Mouse (Mus musculus) olfactory bulb, adult 2 months (tissue): ENCODE data around the gene Ptgfrn. TPM values are rescaled to one million over a fixed set of nuclear protein-coding genes. Genes with fewer than 3 reads are reported as not detected.

Experiments used
- H3K27ac ChIP-seq: fragments of 200-500 bp; 2 replicates; pipeline ENCODE4 v1.5.1; 2012; ENCODE audit warnings: low read depth, low read length; ENCODE audit not compliant: insufficient read depth
- H3K4me1 ChIP-seq: fragments of 200-500 bp; 2 replicates; pipeline ENCODE4 v1.6.1; 2012; ENCODE audit warnings: low read length; ENCODE audit not compliant: control insufficient read depth, insufficient read depth
- H3K4me3 ChIP-seq: fragments of 200-500 bp; 2 replicates; pipeline ENCODE4 v1.5.1; 2012; ENCODE audit warnings: mild to moderate bottlenecking, low read depth, low read length, moderate library complexity; ENCODE audit not compliant: insufficient read depth
- CTCF ChIP-seq: fragments of 200-500 bp; IDR thresholded peaks from 2 replicates; pipeline ENCODE4 v1.5.1; 2012; ENCODE audit warnings: low read depth, mild to moderate bottlenecking, low read length, moderate library complexity; ENCODE audit not compliant: insufficient read depth
- POLR2A ChIP-seq: fragments of 200-500 bp; IDR thresholded peaks from 2 replicates; pipeline ENCODE4 v1.6.1; 2012; ENCODE audit warnings: mild to moderate bottlenecking, low read depth, low read length, moderate library complexity; ENCODE audit not compliant: insufficient read depth
- WGBS: fragments of 180-500 bp; shearing (Covaris S2); methylation state at CpG from one replicate; pipeline ENCODE4 v1.1.7; 2018; 5-methylcytosine and 5-hydroxymethylcytosine counted together
- polyA plus RNA-seq: library from polyadenylated mRNA; stranded (reverse); fragments of >200 nt; gene quantifications from 2 replicates; pipeline ENCODE4 v1.2.4, GENCODE M21; 2012; ENCODE audit warnings: low replicate concordance; ENCODE audit not compliant: missing spikeins, insufficient read depth, insufficient read length

Gene Ptgfrn
- polyA plus RNA-seq, 1 experiment = not detected

GRCm38 (mm10) chr3:101108848-101109247, 1.2 kb downstream of the Ptgfrn start:
- H3K27ac ChIP-seq = no peak overlapping the region
- peaks cover 19% of the 10 kb centered on the region for H3K4me1 ChIP-seq
- WGBS = 75% methylated on average over 5 of the region's 5 CpGs
- no peak overlapping the region for H3K4me3 ChIP-seq
- TF ChIP-seq POLR2A (no peak), CTCF (no peak)

- Histone ChIP-seq H3K27ac (no peak overlapping the region), H3K4me1 (peaks cover 25% of the 10 kb centered on the region), H3K4me3 (no peak overlapping the region)
- WGBS = 83% methylated on average over 3 of the region's 3 CpGs
- TF ChIP-seq CTCF (no peak), POLR2A (no peak)
These were observed 1.8 kb downstream of the Ptgfrn start for GRCm38 (mm10) chr3:101108282-101108681.

DNA sequence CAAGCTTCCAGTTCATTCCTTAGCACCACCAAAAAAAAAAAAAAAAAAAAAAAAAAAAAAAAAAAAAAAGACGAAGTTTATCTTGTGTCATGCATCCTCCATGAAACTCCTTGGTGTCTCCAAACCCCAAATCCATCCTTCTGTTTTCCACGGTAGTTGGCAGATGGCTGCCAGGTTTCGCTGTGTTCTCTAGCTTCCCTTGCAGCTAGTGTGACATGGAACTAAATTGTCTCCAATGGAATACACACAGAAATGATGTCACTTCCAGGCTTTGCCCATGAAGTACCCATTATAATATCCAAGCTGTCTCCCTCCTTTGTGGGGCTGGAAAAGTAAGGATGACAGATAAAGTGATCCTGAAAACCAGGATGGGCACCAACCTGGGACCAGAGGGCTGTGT, 3.8 kb downstream of the Ptgfrn start:
- H3K4me1 ChIP-seq = peaks cover 26% of the 10 kb centered on the region
- no peak overlapping the region for H3K4me3 ChIP-seq
- no peak overlapping the region for H3K27ac ChIP-seq
- TF ChIP-seq POLR2A (no peak), CTCF (no peak)
- WGBS = 97% methylated on average over 3 of the region's 3 CpGs

GRCm38 (mm10) chr3:101105486-101105885, 4.6 kb downstream of the Ptgfrn start:
- WGBS = 57% methylated on average over 11 of the region's 11 CpGs
- no peak overlapping the region for H3K4me3 ChIP-seq
- TF ChIP-seq POLR2A (no peak), CTCF (no peak)
- peaks cover 24% of the 10 kb centered on the region for H3K4me1 ChIP-seq
- no peak overlapping the region for H3K27ac ChIP-seq

DNA sequence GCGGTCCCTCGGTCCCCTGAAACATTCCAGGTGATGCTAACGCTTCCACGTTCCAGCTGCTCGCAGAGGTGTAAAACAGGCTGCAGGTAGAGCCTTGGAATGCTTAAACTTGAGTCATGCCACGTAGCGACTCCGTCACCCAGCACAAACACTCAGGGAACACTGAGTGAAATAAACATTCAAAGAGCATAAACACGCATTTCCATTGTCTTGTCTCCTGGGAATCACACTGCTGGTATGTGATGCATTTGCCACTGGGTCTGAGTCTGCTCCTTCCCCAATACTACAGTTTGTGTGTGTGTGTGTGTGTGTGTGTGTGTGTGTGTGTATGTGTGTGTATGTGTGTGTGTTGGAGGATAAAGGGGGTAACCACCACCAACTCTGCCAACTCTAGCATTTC, 5.2 kb downstream of the Ptgfrn start:
- Histone ChIP-seq H3K27ac (no peak overlapping the region), H3K4me3 (no peak overlapping the region), H3K4me1 (peaks cover 21% of the 10 kb centered on the region)
- TF ChIP-seq CTCF (no peak), POLR2A (no peak)
- 87% methylated on average over 9 of the region's 9 CpGs for WGBS

GRCm38 (mm10) chr3:101103770-101104169, 6.3 kb downstream of the Ptgfrn start:
- Histone ChIP-seq H3K27ac (no peak overlapping the region), H3K4me3 (no peak overlapping the region), H3K4me1 (peaks cover 21% of the 10 kb centered on the region)
- 74% methylated on average over 9 of the region's 9 CpGs for WGBS
- TF ChIP-seq CTCF = no peak
- no peak for TF ChIP-seq POLR2A

GRCm38 (mm10) chr3:101102106-101102505, 8.0 kb downstream of the Ptgfrn start:
- Histone ChIP-seq H3K27ac (no peak overlapping the region), H3K4me1 (peaks cover 25% of the 10 kb centered on the region), H3K4me3 (no peak overlapping the region)
- 48% methylated on average over 7 of the region's 7 CpGs for WGBS
- TF ChIP-seq CTCF (no peak), POLR2A (no peak)

- Histone ChIP-seq H3K4me3 (no peak overlapping the region), H3K27ac (no peak overlapping the region), H3K4me1 (peaks cover 26% of the 10 kb centered on the region)
- 87% methylated on average over 7 of the region's 7 CpGs for WGBS
- TF ChIP-seq CTCF (no peak), POLR2A (no peak)
These were observed 8.9 kb downstream of the Ptgfrn start for GRCm38 (mm10) chr3:101101184-101101583.

- no peak for TF ChIP-seq POLR2A
- no peak for TF ChIP-seq CTCF
- H3K4me3 ChIP-seq = no peak overlapping the region
- H3K4me1 ChIP-seq = peaks cover 24% of the 10 kb centered on the region; the same call in 1 of the 2 replicates
- WGBS = 86% methylated on average over 9 of the region's 9 CpGs
- H3K27ac ChIP-seq = no peak overlapping the region
These were observed 10.2 kb downstream of the Ptgfrn start for GRCm38 (mm10) chr3:101099701-101100357.
